Mouse (Mus musculus): ENCODE data around the gene Gm26897. TPM values are rescaled to one million over a fixed set of nuclear protein-coding genes. Genes with fewer than 3 reads are reported as not detected.

The Gm26897 gene
- not detected in 2 replicates for polyA plus RNA-seq (2015; fragmentation: Nextera tagmentation; extraction: Ambion mirVana)

- Histone ChIP-seq H3K27ac (ENCODE audit: low read length) (no peak within 1 kb of the TSS), H3K36me3 (ENCODE audit: insufficient read depth, low read length) (no peaks in the 10 kb centered on the region), H3K4me3 (ENCODE audit: low read depth, low read length) (no peak within 1 kb of the TSS), H3K9me3 (ENCODE audit: low read length) (no peaks in the 10 kb centered on the region), H3K9ac (replicated peaks; ENCODE audit: low read depth) (no peak within 1 kb of the TSS), H3K4me2 (replicated peaks; ENCODE audit: low read depth, low read length) (no peak within 1 kb of the TSS), H3K27me3 (replicated peaks; ENCODE audit: insufficient read depth, low read length) (no peaks in the 10 kb centered on the region), H3K4me1 (ENCODE audit: insufficient read depth, low read depth, low read length) (no peaks in the 10 kb centered on the region)
- TF ChIP-seq EP300 (IDR thresholded peaks at IDR 0.05) (no peak), CTCF (IDR thresholded peaks at IDR 0.05) (no peak)
- ATAC-seq (no peak), DNase-seq (ENCODE audit: low spot score) (no peak)
- WGBS = 76% methylated on average over 12 of the region's 12 CpGs
Observed at GRCm38 (mm10) chr5:111733851-111734250, at the start of gene Gm26897. Gene Gm26897 (plus strand): TSS chr5:111733924.

DNA sequence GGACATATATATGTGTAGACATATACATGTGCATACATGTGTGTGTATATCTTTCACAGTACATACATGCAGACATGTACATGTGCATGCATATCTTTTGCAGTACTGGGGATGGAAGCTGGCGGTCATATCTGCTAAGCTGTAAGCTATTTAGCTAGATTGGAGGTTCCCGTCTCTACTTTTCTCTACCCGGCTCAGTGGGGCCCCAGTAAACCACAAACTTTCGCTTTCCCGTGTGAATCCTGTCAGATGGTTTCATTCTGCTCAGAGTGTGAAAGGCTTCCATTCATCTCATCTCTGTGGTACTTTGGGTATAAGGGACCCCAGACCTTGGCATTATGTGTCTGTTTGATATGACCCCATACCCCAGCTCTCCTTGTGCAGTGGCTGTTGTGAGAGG, 46.4 kb upstream of the Gm26897 start:
- DNase-seq (ENCODE audit: low spot score) = no peak

GRCm38 (mm10) chr5:111688584-111688983, 45.1 kb upstream of the Gm26897 start:
- Histone ChIP-seq H3K9ac (replicated peaks; ENCODE audit: low read depth) (no peak overlapping the region), H3K4me2 (replicated peaks; ENCODE audit: low read depth, low read length) (no peak overlapping the region), H3K9me3 (ENCODE audit: low read length) (no peaks in the 10 kb centered on the region), H3K27ac (ENCODE audit: low read length) (no peak overlapping the region), H3K4me3 (ENCODE audit: low read depth, low read length) (no peak overlapping the region), H3K27me3 (replicated peaks; ENCODE audit: insufficient read depth, low read length) (no peaks in the 10 kb centered on the region), H3K36me3 (ENCODE audit: insufficient read depth, low read length) (no peaks in the 10 kb centered on the region), H3K4me1 (ENCODE audit: insufficient read depth, low read depth, low read length) (no peaks in the 10 kb centered on the region)
- WGBS = 70% methylated on average over 10 of the region's 10 CpGs
- ATAC-seq (no peak), DNase-seq (ENCODE audit: low spot score) (no peak)
- TF ChIP-seq EP300 (IDR thresholded peaks at IDR 0.05) = no peak
- no peak for TF ChIP-seq CTCF (IDR thresholded peaks at IDR 0.05)

More for the DNA sequence above, 46.4 kb upstream of the Gm26897 start:
- no peaks in the 10 kb centered on the region for H3K9me3 ChIP-seq (ENCODE audit: low read length)
- H3K4me3 ChIP-seq (ENCODE audit: low read depth, low read length) = no peak overlapping the region
- H3K27me3 ChIP-seq (replicated peaks; ENCODE audit: insufficient read depth, low read length) = no peaks in the 10 kb centered on the region
- 75% methylated on average over 5 of the region's 5 CpGs for WGBS
- no peak overlapping the region for H3K27ac ChIP-seq (ENCODE audit: low read length)
- H3K9ac ChIP-seq (replicated peaks; ENCODE audit: low read depth) = no peak overlapping the region
- H3K36me3 ChIP-seq (ENCODE audit: insufficient read depth, low read length) = no peaks in the 10 kb centered on the region
- H3K4me2 ChIP-seq (replicated peaks; ENCODE audit: low read depth, low read length) = no peak overlapping the region
- TF ChIP-seq EP300 (IDR thresholded peaks at IDR 0.05) (no peak), CTCF (IDR thresholded peaks at IDR 0.05) (no peak)
- no peak for ATAC-seq
- H3K4me1 ChIP-seq (ENCODE audit: insufficient read depth, low read depth, low read length) = no peaks in the 10 kb centered on the region

- ATAC-seq = no peak
Observed at GRCm38 (mm10) chr5:111697996-111698395, 35.7 kb upstream of the Gm26897 start.

DNA sequence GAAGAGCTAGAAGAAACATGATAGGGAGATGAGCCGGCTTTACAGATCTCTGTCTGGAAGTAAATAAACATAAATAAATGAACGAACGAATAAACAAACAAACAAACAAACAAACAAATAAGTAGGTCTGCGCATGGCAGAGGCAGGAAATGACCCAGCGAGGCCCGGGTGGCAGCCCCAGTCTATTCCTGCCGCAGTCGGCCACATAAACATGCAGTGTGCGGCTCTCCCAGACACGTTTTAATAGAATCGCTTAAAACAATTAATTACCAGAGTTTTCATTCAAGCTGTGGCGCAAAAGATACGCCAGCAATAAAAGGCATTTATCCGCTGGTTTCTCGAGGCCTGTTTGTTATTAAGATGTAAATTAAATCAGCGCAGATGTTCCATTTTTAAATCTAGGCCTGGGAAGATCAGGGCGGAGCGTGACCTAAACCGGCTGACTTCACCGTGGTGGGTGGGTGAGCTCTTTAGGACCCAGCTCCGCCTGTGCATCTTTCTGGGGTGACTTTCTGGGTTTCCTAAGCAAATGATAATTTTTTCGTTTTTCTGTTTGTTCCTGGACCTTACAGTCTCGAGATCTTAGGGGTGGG, 33.9 kb upstream of the Gm26897 start:
- no peaks in the 10 kb centered on the region for H3K27me3 ChIP-seq (replicated peaks; ENCODE audit: insufficient read depth, low read length)
- H3K9me3 ChIP-seq (ENCODE audit: low read length) = no peaks in the 10 kb centered on the region
- no peak overlapping the region for H3K4me2 ChIP-seq (replicated peaks; ENCODE audit: low read depth, low read length)
- no peak for ATAC-seq
- no peak overlapping the region for H3K4me3 ChIP-seq (ENCODE audit: low read depth, low read length)
- TF ChIP-seq CTCF (IDR thresholded peaks at IDR 0.05) (no peak), EP300 (IDR thresholded peaks at IDR 0.05) (no peak)
- 80% methylated on average over 23 of the region's 23 CpGs for WGBS
- no peak overlapping the region for H3K27ac ChIP-seq (ENCODE audit: low read length)
- no peak overlapping the region for H3K9ac ChIP-seq (replicated peaks; ENCODE audit: low read depth)
- H3K4me1 ChIP-seq (ENCODE audit: insufficient read depth, low read depth, low read length) = no peaks in the 10 kb centered on the region
- DNase-seq (ENCODE audit: low spot score) = no peak
- no peaks in the 10 kb centered on the region for H3K36me3 ChIP-seq (ENCODE audit: insufficient read depth, low read length)

More at GRCm38 (mm10) chr5:111697996-111698395, 35.7 kb upstream of the Gm26897 start:
- Histone ChIP-seq H3K4me1 (ENCODE audit: insufficient read depth, low read depth, low read length) (no peaks in the 10 kb centered on the region), H3K27me3 (replicated peaks; ENCODE audit: insufficient read depth, low read length) (no peaks in the 10 kb centered on the region), H3K4me2 (replicated peaks; ENCODE audit: low read depth, low read length) (no peak overlapping the region), H3K4me3 (ENCODE audit: low read depth, low read length) (no peak overlapping the region), H3K9me3 (ENCODE audit: low read length) (no peaks in the 10 kb centered on the region), H3K36me3 (ENCODE audit: insufficient read depth, low read length) (no peaks in the 10 kb centered on the region), H3K27ac (ENCODE audit: low read length) (no peak overlapping the region), H3K9ac (replicated peaks; ENCODE audit: low read depth) (no peak overlapping the region)
- no peak for DNase-seq (ENCODE audit: low spot score)
- WGBS = 74% methylated on average over 7 of the region's 7 CpGs
- TF ChIP-seq EP300 (IDR thresholded peaks at IDR 0.05) (no peak), CTCF (IDR thresholded peaks at IDR 0.05) (no peak)

- H3K4me2 ChIP-seq (replicated peaks; ENCODE audit: low read depth, low read length) = peak overlapping the region; percentile 48
- no peak for TF ChIP-seq EP300 (IDR thresholded peaks at IDR 0.05)
- no peak for TF ChIP-seq CTCF (IDR thresholded peaks at IDR 0.05)
- no peaks in the 10 kb centered on the region for H3K36me3 ChIP-seq (ENCODE audit: insufficient read depth, low read length)
- H3K9ac ChIP-seq (replicated peaks; ENCODE audit: low read depth) = no peak overlapping the region
- DNase-seq (ENCODE audit: low spot score) (no peak), ATAC-seq (peak; percentile 25; the same call in 1 of the 2 replicates)
- 0 out of 2 replicates have a peak overlapping the region, but pooled peaks have one; percentile 16 for H3K4me3 ChIP-seq (ENCODE audit: low read depth, low read length)
- H3K27me3 ChIP-seq (replicated peaks; ENCODE audit: insufficient read depth, low read length) = no peaks in the 10 kb centered on the region
- no peaks in the 10 kb centered on the region for H3K9me3 ChIP-seq (ENCODE audit: low read length)
- 8% methylated on average over 30 of the region's 31 CpGs for WGBS
- no peaks in the 10 kb centered on the region for H3K4me1 ChIP-seq (ENCODE audit: insufficient read depth, low read depth, low read length)
- no peak overlapping the region for H3K27ac ChIP-seq (ENCODE audit: low read length)
Observed at GRCm38 (mm10) chr5:111701634-111702329, 31.9 kb upstream of the Gm26897 start.

Data from lung, postnatal 0 days (tissue).